Mouse (Mus musculus): ENCODE data around the gene Tmem159.

DNA sequence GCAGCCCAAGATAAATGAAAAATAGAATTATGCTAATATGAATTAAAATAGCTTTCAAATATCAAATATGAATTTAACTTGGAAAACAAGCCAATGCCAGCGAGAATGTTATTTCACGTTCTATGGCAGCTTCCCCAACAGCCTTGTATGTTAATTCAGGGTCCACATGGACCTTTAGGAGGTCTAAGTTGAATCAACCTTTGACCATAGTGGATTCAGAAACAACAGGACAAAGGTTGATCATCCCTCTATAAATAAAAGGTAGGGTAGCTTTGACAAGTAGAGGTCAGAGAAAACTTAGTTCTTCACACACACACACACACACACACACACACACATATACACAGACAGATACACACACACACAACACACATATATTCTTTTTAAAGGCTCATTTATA lies 48.7 kb downstream of the Tmem159 start:
- TF ChIP-seq ZC3H11A (IDR thresholded peaks at IDR 0.05; ENCODE audit: low read depth, low read length) = no peak
- TF ChIP-seq POLR2A (IDR thresholded peaks at IDR 0.05; ENCODE audit: control insufficient read depth in 1 of 2, insufficient read depth in 1 of 2, low read depth in 1 of 2, low read length in 2 of 2, poor library complexity in 1 of 2) = no peak
- no peak for TF ChIP-seq TAL1 (IDR thresholded peaks at IDR 0.05; ENCODE audit: low read length)
- no peak for TF ChIP-seq MXI1 (IDR thresholded peaks at IDR 0.05; ENCODE audit: low read depth, low read length)
- TF ChIP-seq TCF12 (IDR thresholded peaks at IDR 0.05; ENCODE audit: low read depth, low read length) = no peak
- no peak for TF ChIP-seq CTCF (IDR thresholded peaks at IDR 0.05 in 2 of 3, conservative IDR thresholded peaks at IDR 0.05 in 1 of 3; ENCODE audit: control insufficient read depth in 1 of 3, insufficient read depth in 1 of 3, low read depth in 2 of 3, low read length in 3 of 3, poor library complexity in 1 of 3, severe bottlenecking in 1 of 3)
- TF ChIP-seq HCFC1 (IDR thresholded peaks at IDR 0.05; ENCODE audit: low read depth, low read length) = no peak
- TF ChIP-seq MEF2A (IDR thresholded peaks at IDR 0.05; ENCODE audit: extremely low read depth, insufficient replicate concordance, low read depth, low read length, poor library complexity, severe bottlenecking) = no peak
- no peak for TF ChIP-seq ETS1 (IDR thresholded peaks at IDR 0.05; ENCODE audit: low read depth, low read length)
- TF ChIP-seq MAFK (IDR thresholded peaks at IDR 0.05; ENCODE audit: borderline replicate concordance, low read depth, low read length) = no peak
- TF ChIP-seq NELFE (IDR thresholded peaks at IDR 0.05; ENCODE audit: low read depth, low read length) = no peak
- no peak for TF ChIP-seq UBTF (IDR thresholded peaks at IDR 0.05; ENCODE audit: borderline replicate concordance, insufficient read depth, low read depth, low read length)
